Mouse (Mus musculus) kidney, adult 2 months (tissue): Measurements from ENCODE around the gene Dpysl5. TPM values are rescaled to one million over a fixed set of nuclear protein-coding genes. Genes with fewer than 3 reads are reported as not detected.

Experiments used
- DNase-seq: peaks from one replicate; pipeline ENCODE4 v3.0.0; 2021
- H3K27ac ChIP-seq: fragments of 200-500 bp; 2 replicates; pipeline ENCODE4 v1.5.1; 2012; ENCODE audit warnings: low read depth, low read length, control low read depth, inconsistent platforms; ENCODE audit not compliant: insufficient read depth
- H3K27me3 ChIP-seq: fragments of 200-500 bp; replicated peaks from 2 replicates; pipeline ENCODE4 v1.6.1; 2012; ENCODE audit warnings: mild to moderate bottlenecking, moderate library complexity, low read length, inconsistent platforms; ENCODE audit not compliant: control insufficient read depth, insufficient read depth
- H3K36me3 ChIP-seq: fragments of 200-500 bp; 2 replicates; pipeline ENCODE4 v1.6.1; 2012; ENCODE audit warnings: mild to moderate bottlenecking, moderate library complexity, low read length, inconsistent platforms; ENCODE audit not compliant: control insufficient read depth, insufficient read depth
- H3K4me1 ChIP-seq: fragments of 200-500 bp; 2 replicates; pipeline ENCODE4 v1.6.1; 2011; ENCODE audit warnings: low read length; ENCODE audit not compliant: control insufficient read depth, insufficient read depth
- H3K4me3 ChIP-seq: fragments of 200-500 bp; 2 replicates; pipeline ENCODE4 v1.5.1; 2011; ENCODE audit warnings: mild to moderate bottlenecking, low read depth, low read length, control low read depth; ENCODE audit not compliant: insufficient read depth
- CTCF ChIP-seq: fragments of 200-500 bp; conservative IDR thresholded peaks from 2 replicates; pipeline ENCODE4 v1.5.1; 2011; ENCODE audit warnings: low read depth, mild to moderate bottlenecking, control low read depth, low read length, moderate library complexity, mixed read lengths; ENCODE audit not compliant: insufficient read depth, insufficient read length
- POLR2A ChIP-seq: fragments of 200-500 bp; IDR thresholded peaks from one replicate; pipeline ENCODE4 v1.6.1; 2011; ENCODE audit warnings: low read depth, low read length, control low read depth
- WGBS: fragments of 180-500 bp; shearing (Covaris S2); methylation state at CpG from one replicate; pipeline ENCODE4 v1.1.7; 2018; 5-methylcytosine and 5-hydroxymethylcytosine counted together
- polyA plus RNA-seq: library from polyadenylated mRNA; depleted of rRNA; stranded (reverse); fragments of >200 nt; gene quantifications from 2 replicates; pipeline ENCODE4 v1.2.3, GENCODE M21; 2012; rRNA removed

Gene Dpysl5
- polyA plus RNA-seq, 1 experiment: 0.58 TPM

GRCm38 (mm10) chr5:30824124-30824988 lies 113.0 kb downstream of the Dpysl5 start:
- Histone ChIP-seq H3K36me3 (no peaks in the 10 kb centered on the region), H3K4me3 (no peak overlapping the region), H3K4me1 (no peaks in the 10 kb centered on the region), H3K27ac (no peak overlapping the region), H3K27me3 (no peaks in the 10 kb centered on the region)
- no peak for DNase-seq
- WGBS: 93% methylated on average over 11 of the region's 11 CpGs
- no peak for TF ChIP-seq CTCF

GRCm38 (mm10) chr5:30825166-30825565 lies 113.8 kb downstream of the Dpysl5 start:
- H3K36me3 ChIP-seq: no peaks in the 10 kb centered on the region
- WGBS: 75% methylated on average over 10 of the region's 10 CpGs
- no peak for TF ChIP-seq CTCF
- TF ChIP-seq POLR2A: no peak
- H3K27me3 ChIP-seq: no peaks in the 10 kb centered on the region
- no peak overlapping the region for H3K4me3 ChIP-seq
- DNase-seq: no peak
- H3K4me1 ChIP-seq: no peaks in the 10 kb centered on the region
- no peak overlapping the region for H3K27ac ChIP-seq

GRCm38 (mm10) chr5:30825821-30826220 lies 114.5 kb downstream of the Dpysl5 start:
- Histone ChIP-seq H3K36me3 (no peaks in the 10 kb centered on the region), H3K27me3 (no peaks in the 10 kb centered on the region), H3K4me1 (no peaks in the 10 kb centered on the region), H3K4me3 (no peak overlapping the region), H3K27ac (no peak overlapping the region)
- WGBS: 62% methylated on average over 6 of the region's 6 CpGs
- DNase-seq: no peak
- TF ChIP-seq CTCF: no peak
- TF ChIP-seq POLR2A: no peak

GRCm38 (mm10) chr5:30833416-30833815 lies 122.1 kb downstream of the Dpysl5 start:
- Histone ChIP-seq H3K36me3 (no peaks in the 10 kb centered on the region), H3K4me1 (peaks cover 3% of the 10 kb centered on the region; the same call in 1 of the 2 replicates), H3K4me3 (no peak overlapping the region), H3K27ac (no peak overlapping the region), H3K27me3 (no peaks in the 10 kb centered on the region)
- peak; percentile 70 for DNase-seq
- no peak for TF ChIP-seq CTCF
- no peak for TF ChIP-seq POLR2A
- 60% methylated on average over 3 of the region's 3 CpGs for WGBS

GRCm38 (mm10) chr5:30839731-30840130 lies 128.4 kb downstream of the Dpysl5 start:
- WGBS: 67% methylated on average over 2 of the region's 2 CpGs

GRCm38 (mm10) chr5:30841896-30842295 lies 130.5 kb downstream of the Dpysl5 start:
- Histone ChIP-seq H3K4me3 (no peak overlapping the region), H3K27me3 (no peaks in the 10 kb centered on the region), H3K4me1 (peaks cover 6% of the 10 kb centered on the region; the same call in 1 of the 2 replicates), H3K27ac (no peak overlapping the region), H3K36me3 (no peaks in the 10 kb centered on the region)
- 68% methylated on average over 3 of the region's 3 CpGs for WGBS
- no peak for TF ChIP-seq CTCF
- TF ChIP-seq POLR2A: no peak
- DNase-seq: no peak

More at GRCm38 (mm10) chr5:30839731-30840130, 128.4 kb downstream of the Dpysl5 start:
- Histone ChIP-seq H3K4me3 (no peak overlapping the region), H3K4me1 (peaks cover 3% of the 10 kb centered on the region; the same call in 1 of the 2 replicates), H3K27me3 (no peaks in the 10 kb centered on the region), H3K36me3 (no peaks in the 10 kb centered on the region), H3K27ac (no peak overlapping the region)
- DNase-seq: peak; percentile 50
- TF ChIP-seq POLR2A (no peak), CTCF (no peak)

Other genes starting within 250 kb of the Dpysl5 start
- gene Otof, start 249.6 kb upstream of the Dpysl5 start, polyA plus RNA-seq: 0.05 TPM in 1 of 2 replicates, not detected in the other
- 0.19 TPM in 1 of 2 replicates, not detected in the other for gene 1700001C02Rik, start 245.5 kb upstream of the Dpysl5 start, polyA plus RNA-seq
- not detected in 2 replicates for gene Cib4, start 165.7 kb upstream of the Dpysl5 start, polyA plus RNA-seq
- 25.0 and 30.0 TPM in 2 replicates for gene Kcnk3, start 123.4 kb upstream of the Dpysl5 start, polyA plus RNA-seq
- 51.2 and 70.6 TPM in 2 replicates for gene Slc35f6, start 63.6 kb upstream of the Dpysl5 start, polyA plus RNA-seq
- 6.3 and 6.6 TPM in 2 replicates for gene Cenpa, start 44.8 kb upstream of the Dpysl5 start, polyA plus RNA-seq
- 44.3 and 45.3 TPM in 2 replicates for gene Mapre3, start 103.1 kb downstream of the Dpysl5 start, polyA plus RNA-seq
- gene Tmem214, start 156.4 kb downstream of the Dpysl5 start, polyA plus RNA-seq: 81.3 and 92.5 TPM in 2 replicates
- 22.6 and 24.1 TPM in 2 replicates for gene Agbl5, start 177.1 kb downstream of the Dpysl5 start, polyA plus RNA-seq
- 377 and 422 TPM in 2 replicates for gene Ost4, start 196.2 kb downstream of the Dpysl5 start, polyA plus RNA-seq
- gene Emilin1, start 201.8 kb downstream of the Dpysl5 start, polyA plus RNA-seq: 55.6 and 63.8 TPM in 2 replicates
- gene Khk, start 209.9 kb downstream of the Dpysl5 start, polyA plus RNA-seq: 1,147 and 1,266 TPM in 2 replicates
- gene Cgref1, start 234.0 kb downstream of the Dpysl5 start, polyA plus RNA-seq: 387 and 411 TPM in 2 replicates
- 346 and 372 TPM in 2 replicates for gene Preb, start 248.8 kb downstream of the Dpysl5 start, polyA plus RNA-seq